Mouse (Mus musculus): Measurements from ENCODE around the gene C9.

GRCm38 (mm10) chr15:6524801-6525200 lies 79.7 kb downstream of the C9 start:
- TF ChIP-seq MAFK (IDR thresholded peaks at IDR 0.05; ENCODE audit: insufficient read depth, low read depth, low read length) (no peak), ZNF384 (IDR thresholded peaks at IDR 0.05; ENCODE audit: low read depth, low read length) (no peak), CHD2 (IDR thresholded peaks at IDR 0.05; ENCODE audit: low read depth, low read length) (no peak), HCFC1 (IDR thresholded peaks at IDR 0.05; ENCODE audit: borderline replicate concordance, insufficient read depth, low read length) (no peak), ZC3H11A (IDR thresholded peaks at IDR 0.05; ENCODE audit: borderline replicate concordance, low read depth, low read length) (no peak)
